Mouse (Mus musculus): ENCODE results near the gene Grcc10. TPM values are rescaled to one million over a fixed set of nuclear protein-coding genes. Genes with fewer than 3 reads are reported as not detected.
A peak's percentile ranks its signal among the peaks of the same experiment; 100 is the strongest.

The Grcc10 gene
- polyA plus RNA-seq, 1 experiment, result 287 TPM

DNA sequence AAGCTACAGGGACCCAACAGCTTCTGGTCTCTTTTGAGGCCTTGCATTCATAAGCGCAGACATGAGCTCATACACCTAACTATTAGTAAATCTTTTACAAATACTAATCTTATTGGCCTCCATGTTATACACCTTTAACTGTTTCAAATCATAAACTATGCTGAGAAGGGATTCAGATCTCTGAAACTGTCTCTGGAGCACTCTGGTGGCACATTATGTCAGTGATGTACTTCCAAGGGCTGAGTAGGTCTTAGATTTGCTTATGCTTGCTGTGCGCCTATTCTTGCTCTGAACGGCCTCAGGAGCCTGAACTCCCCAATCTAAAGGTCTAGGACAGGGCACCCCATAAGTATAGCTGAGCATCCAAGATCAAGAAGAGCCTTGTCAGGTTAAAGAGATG lies 668 bp upstream of the Grcc10 start:
- Histone ChIP-seq H3K4me2 (ENCODE audit: low read depth) (peak overlapping the region; percentile 89), H3K79me2 (ENCODE audit: control insufficient read depth, insufficient read depth) (no peaks in the 10 kb centered on the region), H3K36me3 (ENCODE audit: control insufficient read depth, insufficient read depth) (no peaks in the 10 kb centered on the region), H3ac (ENCODE audit: control insufficient read depth, insufficient read length) (no peak overlapping the region), H3K4me3 (peak overlapping the region; percentile 67), H3K27me3 (ENCODE audit: control insufficient read depth, insufficient read depth, insufficient read length) (no peaks in the 10 kb centered on the region)
- TF ChIP-seq E2F4 (IDR thresholded peaks at IDR 0.05; ENCODE audit: insufficient read depth) (no peak), TCF12 (IDR thresholded peaks at IDR 0.05; ENCODE audit: insufficient read depth, poor library complexity, severe bottlenecking) (no peak), MYOG (IDR thresholded peaks at IDR 0.05; ENCODE audit: control insufficient read depth in 1 of 3, insufficient read depth in 1 of 3, insufficient read length in 2 of 3, low read depth in 2 of 3) (no peak), SRF (IDR thresholded peaks at IDR 0.05; ENCODE audit: control insufficient read depth, insufficient read length, low read depth) (no peak), USF1 (IDR thresholded peaks at IDR 0.05; ENCODE audit: low read depth) (no peak), POLR2AphosphoS2 (IDR thresholded peaks at IDR 0.05; ENCODE audit: insufficient read length, low read depth) (no peak), REST (IDR thresholded peaks at IDR 0.05; ENCODE audit: insufficient read depth, insufficient read length) (no peak), MYOD1 (IDR thresholded peaks at IDR 0.05; ENCODE audit: control insufficient read depth in 1 of 3, insufficient read length in 2 of 3, low read depth in 2 of 3) (no peak), TCF3 (IDR thresholded peaks at IDR 0.05; ENCODE audit: insufficient read length, low read depth) (no peak), POLR2A (IDR thresholded peaks at IDR 0.05; ENCODE audit: insufficient read length, low read depth) (no peak), MAX (IDR thresholded peaks at IDR 0.05; ENCODE audit: low read depth) (no peak)

DNA sequence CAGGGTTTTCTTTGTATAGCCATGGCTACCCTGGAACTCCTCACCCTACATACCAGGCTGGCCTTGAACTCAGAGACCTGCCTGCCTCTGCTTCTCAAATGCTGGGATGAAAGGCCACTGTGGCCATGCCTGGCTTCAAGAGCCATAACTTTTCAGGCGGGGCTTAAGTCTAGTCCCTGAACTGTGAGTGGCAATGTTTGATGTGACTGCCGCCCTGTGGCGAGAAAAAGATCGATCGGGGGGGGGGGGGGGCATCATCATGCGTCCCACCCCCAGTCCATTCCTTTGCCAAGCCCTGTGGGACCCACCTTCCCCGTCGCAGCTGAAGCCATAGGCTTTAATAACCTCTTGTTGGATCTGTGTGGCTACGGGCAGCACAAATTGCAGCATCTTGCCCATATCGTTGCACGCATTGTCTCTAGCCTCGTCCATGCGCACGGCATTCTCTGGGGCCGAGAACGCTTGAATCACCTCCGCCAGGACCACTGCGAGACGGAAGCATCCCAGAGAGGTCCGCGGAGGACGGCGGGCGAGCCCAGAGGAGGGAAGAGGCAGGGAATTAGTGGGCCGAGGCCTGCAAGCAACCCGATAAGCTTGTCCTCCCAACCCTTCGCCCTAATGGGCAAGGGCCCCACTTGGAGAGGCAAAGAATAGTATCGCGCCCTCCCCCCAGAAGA lies 825 bp downstream of the Grcc10 start:
- no peaks in the 10 kb centered on the region for H3K36me3 ChIP-seq (ENCODE audit: control insufficient read depth, insufficient read depth)
- H3K79me2 ChIP-seq (ENCODE audit: control insufficient read depth, insufficient read depth), result no peaks in the 10 kb centered on the region
- H3K27me3 ChIP-seq (ENCODE audit: control insufficient read depth, insufficient read depth, insufficient read length), result no peaks in the 10 kb centered on the region
- H3K4me3 ChIP-seq, result peak overlapping the region; percentile 67
- H3K4me2 ChIP-seq (ENCODE audit: low read depth), result peak overlapping the region; percentile 89
- H3ac ChIP-seq (ENCODE audit: control insufficient read depth, insufficient read length), result peak overlapping the region; percentile 47
- TF ChIP-seq REST (IDR thresholded peaks at IDR 0.05; ENCODE audit: insufficient read depth, insufficient read length), result no peak
- TF ChIP-seq POLR2A (IDR thresholded peaks at IDR 0.05; ENCODE audit: insufficient read length, low read depth), result no peak
- TF ChIP-seq CEBPB (IDR thresholded peaks at IDR 0.05; ENCODE audit: insufficient read depth, poor library complexity, severe bottlenecking), result no peak
- TF ChIP-seq SRF (IDR thresholded peaks at IDR 0.05; ENCODE audit: control insufficient read depth, insufficient read length, low read depth), result no peak
- TF ChIP-seq MYOD1 (IDR thresholded peaks at IDR 0.05; ENCODE audit: control insufficient read depth in 1 of 3, insufficient read length in 2 of 3, low read depth in 2 of 3), result no peak
- no peak for TF ChIP-seq E2F4 (IDR thresholded peaks at IDR 0.05; ENCODE audit: insufficient read depth)
- TF ChIP-seq MYOG (IDR thresholded peaks at IDR 0.05; ENCODE audit: control insufficient read depth in 1 of 3, insufficient read depth in 1 of 3, insufficient read length in 2 of 3, low read depth in 2 of 3), result no peak
- no peak for TF ChIP-seq USF1 (IDR thresholded peaks at IDR 0.05; ENCODE audit: low read depth)
- no peak for TF ChIP-seq MAX (IDR thresholded peaks at IDR 0.05; ENCODE audit: low read depth)
- no peak for TF ChIP-seq POLR2AphosphoS2 (IDR thresholded peaks at IDR 0.05; ENCODE audit: insufficient read length, low read depth)
- TF ChIP-seq TCF3 (IDR thresholded peaks at IDR 0.05; ENCODE audit: insufficient read length, low read depth), result no peak
- TF ChIP-seq TCF12 (IDR thresholded peaks at IDR 0.05; ENCODE audit: insufficient read depth, poor library complexity, severe bottlenecking), result no peak

DNA sequence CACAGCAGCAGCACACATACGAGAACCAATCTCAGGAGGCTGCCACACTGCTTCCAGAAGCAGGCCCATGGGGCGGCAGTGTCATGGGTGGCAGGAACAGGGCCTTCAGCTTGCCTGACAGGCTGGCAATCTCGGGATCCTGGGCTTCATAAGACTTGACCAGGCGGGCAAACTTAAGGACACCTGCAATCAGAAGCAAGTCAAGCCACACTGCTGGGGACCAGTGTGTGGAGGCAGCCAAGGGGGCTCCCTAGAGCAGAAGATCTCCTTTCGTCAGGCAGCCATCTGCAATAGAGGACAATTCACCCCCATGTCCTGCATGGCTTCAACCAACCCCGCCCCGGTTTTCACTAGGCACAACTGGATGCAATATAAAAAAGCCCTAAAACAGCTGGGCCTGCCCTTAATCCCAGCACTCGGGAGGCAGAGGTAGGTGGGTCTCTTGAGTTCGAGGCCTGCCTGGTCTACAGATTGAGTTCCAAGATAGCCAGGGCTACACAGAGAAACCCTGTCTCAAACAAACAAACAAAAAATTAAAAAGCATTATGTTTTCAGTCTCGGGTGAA lies 1.9 kb downstream of the Grcc10 start:
- Histone ChIP-seq H3K4me2 (ENCODE audit: low read depth) (peak overlapping the region; percentile 89), H3ac (ENCODE audit: control insufficient read depth, insufficient read length) (no peak overlapping the region), H3K4me3 (peak overlapping the region; percentile 67), H3K27me3 (ENCODE audit: control insufficient read depth, insufficient read depth, insufficient read length) (no peaks in the 10 kb centered on the region), H3K79me2 (ENCODE audit: control insufficient read depth, insufficient read depth) (no peaks in the 10 kb centered on the region), H3K36me3 (ENCODE audit: control insufficient read depth, insufficient read depth) (no peaks in the 10 kb centered on the region)
- no peak for TF ChIP-seq TCF3 (IDR thresholded peaks at IDR 0.05; ENCODE audit: insufficient read length, low read depth)
- TF ChIP-seq MYOD1 (IDR thresholded peaks at IDR 0.05; ENCODE audit: control insufficient read depth in 1 of 3, insufficient read length in 2 of 3, low read depth in 2 of 3), result no peak
- TF ChIP-seq USF1 (IDR thresholded peaks at IDR 0.05; ENCODE audit: low read depth), result no peak
- no peak for TF ChIP-seq REST (IDR thresholded peaks at IDR 0.05; ENCODE audit: insufficient read depth, insufficient read length)
- no peak for TF ChIP-seq MYOG (IDR thresholded peaks at IDR 0.05; ENCODE audit: control insufficient read depth in 1 of 3, insufficient read depth in 1 of 3, insufficient read length in 2 of 3, low read depth in 2 of 3)
- no peak for TF ChIP-seq SRF (IDR thresholded peaks at IDR 0.05; ENCODE audit: control insufficient read depth, insufficient read length, low read depth)
- TF ChIP-seq CEBPB (IDR thresholded peaks at IDR 0.05; ENCODE audit: insufficient read depth, poor library complexity, severe bottlenecking), result no peak
- no peak for TF ChIP-seq POLR2A (IDR thresholded peaks at IDR 0.05; ENCODE audit: insufficient read length, low read depth)
- TF ChIP-seq POLR2AphosphoS2 (IDR thresholded peaks at IDR 0.05; ENCODE audit: insufficient read length, low read depth), result no peak
- TF ChIP-seq MAX (IDR thresholded peaks at IDR 0.05; ENCODE audit: low read depth), result no peak

DNA sequence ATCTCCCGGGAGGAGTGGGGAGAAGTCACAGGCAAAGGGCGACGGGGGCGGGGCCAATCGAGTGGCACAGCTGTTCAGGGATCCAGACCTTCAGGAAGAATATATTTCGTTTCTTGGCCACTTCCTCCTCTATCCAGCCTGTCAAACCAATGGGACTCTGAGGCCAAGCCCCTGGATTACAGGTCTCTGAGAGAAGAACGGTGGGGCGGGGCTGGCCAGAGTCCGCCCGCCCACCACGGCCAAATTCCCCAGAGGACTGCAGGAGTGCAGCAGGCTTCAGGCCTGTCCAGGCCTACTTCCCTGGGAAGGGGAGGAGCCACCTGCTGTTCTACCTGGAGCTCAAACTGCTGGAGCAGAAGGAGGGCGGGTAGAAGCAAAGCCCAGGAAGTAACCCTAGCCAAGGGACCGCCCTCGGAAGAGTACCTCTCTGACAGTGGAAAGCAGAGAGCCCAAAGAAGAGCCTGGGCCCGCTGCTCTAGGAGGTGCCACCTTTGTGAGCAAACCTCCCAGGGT lies 2.6 kb downstream of the Grcc10 start, which contains the start of gene Ptpn6:
Gene Ptpn6, minus strand, starts transcription at position 204 of the 513 bp plus-strand sequence.
- H3K4me3 ChIP-seq, result peak within 1 kb of the TSS; percentile 67
- H3K27me3 ChIP-seq (ENCODE audit: control insufficient read depth, insufficient read depth, insufficient read length), result no peaks in the 10 kb centered on the region
- TF ChIP-seq MYOD1 (IDR thresholded peaks at IDR 0.05; ENCODE audit: control insufficient read depth in 1 of 3, insufficient read length in 2 of 3, low read depth in 2 of 3), result peak in 1 of 3 experiments; percentile 32
- TF ChIP-seq MAX (IDR thresholded peaks at IDR 0.05; ENCODE audit: low read depth), result no peak
- TF ChIP-seq MYOG (IDR thresholded peaks at IDR 0.05; ENCODE audit: control insufficient read depth in 1 of 3, insufficient read depth in 1 of 3, insufficient read length in 2 of 3, low read depth in 2 of 3), result peak in 1 of 3 experiments; percentile 42

More for the DNA sequence above, 2.6 kb downstream of the Grcc10 start, which contains the start of gene Ptpn6:
- no peaks in the 10 kb centered on the region for H3K79me2 ChIP-seq (ENCODE audit: control insufficient read depth, insufficient read depth)
- no peak within 1 kb of the TSS for H3ac ChIP-seq (ENCODE audit: control insufficient read depth, insufficient read length)
- H3K4me2 ChIP-seq (ENCODE audit: low read depth), result peak within 1 kb of the TSS; percentile 89
- H3K36me3 ChIP-seq (ENCODE audit: control insufficient read depth, insufficient read depth), result no peaks in the 10 kb centered on the region
